Mouse (Mus musculus) lung, postnatal 0 days (tissue): Measurements from ENCODE around the gene Arl4c.

Experiments used
- CTCF ChIP-seq: IDR thresholded peaks from 2 replicates; pipeline ENCODE4 v1.5.1; 2016; ENCODE audit warnings: antibody characterized with exemption, mild to moderate bottlenecking
- EP300 ChIP-seq: IDR thresholded peaks from 2 replicates; pipeline ENCODE4 v1.6.1; 2016; ENCODE audit warnings: antibody characterized with exemption, mild to moderate bottlenecking, control low read depth

DNA sequence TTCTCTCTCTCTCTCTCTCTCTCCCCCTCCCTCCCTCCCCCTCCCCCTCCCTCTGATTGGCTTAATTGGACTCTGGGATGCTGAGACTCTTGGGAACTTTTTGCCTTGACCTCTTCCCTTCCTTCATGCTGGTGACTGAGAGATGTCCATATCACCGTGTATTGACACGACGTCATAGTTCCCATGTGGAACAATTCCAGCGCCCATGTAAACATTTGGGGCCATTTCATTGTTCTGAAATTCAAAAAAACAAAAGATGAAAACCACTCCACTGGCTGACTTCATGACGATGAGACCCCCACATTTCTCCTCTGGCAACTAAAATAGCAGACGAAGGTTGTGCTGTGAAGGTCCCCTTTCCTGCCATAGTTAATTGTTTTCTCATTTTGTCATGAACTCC is 69.2 kb downstream of the Arl4c start:
- TF ChIP-seq CTCF: no peak
- no peak for TF ChIP-seq EP300
